Mouse (Mus musculus) c-Kit-negative CD71-positive TER-119-positive erythroid progenitor cells, embryonic 14.5 days (primary cell): Measurements from ENCODE around the gene Aph1b.

Experiments
- DNase-seq: peaks from one replicate; pipeline ENCODE4 v3.0.0-alpha.2; 2013; ENCODE audit warnings: low read depth, low spot score

The Aph1b gene

DNA sequence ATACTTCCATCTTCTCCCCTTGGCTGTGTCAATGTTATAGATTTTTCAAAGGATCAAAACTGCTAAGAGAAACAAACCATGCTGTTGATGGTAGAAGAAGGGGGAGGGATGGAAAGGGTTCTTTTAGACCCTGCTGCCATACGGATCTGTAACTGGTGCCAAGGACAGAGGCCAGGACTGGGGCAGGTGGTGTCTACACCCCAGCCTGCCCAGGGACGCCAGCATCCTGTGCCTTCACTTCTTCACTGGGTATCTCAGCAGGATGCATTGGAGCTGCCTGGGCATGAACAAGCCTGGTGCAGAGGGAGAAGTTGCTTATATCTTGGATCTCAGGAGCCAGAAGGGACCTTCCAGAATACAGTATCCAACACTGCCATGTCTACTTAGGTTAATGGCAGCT is 50.8 kb downstream of the Aph1b start:
- DNase-seq = no peak

DNA sequence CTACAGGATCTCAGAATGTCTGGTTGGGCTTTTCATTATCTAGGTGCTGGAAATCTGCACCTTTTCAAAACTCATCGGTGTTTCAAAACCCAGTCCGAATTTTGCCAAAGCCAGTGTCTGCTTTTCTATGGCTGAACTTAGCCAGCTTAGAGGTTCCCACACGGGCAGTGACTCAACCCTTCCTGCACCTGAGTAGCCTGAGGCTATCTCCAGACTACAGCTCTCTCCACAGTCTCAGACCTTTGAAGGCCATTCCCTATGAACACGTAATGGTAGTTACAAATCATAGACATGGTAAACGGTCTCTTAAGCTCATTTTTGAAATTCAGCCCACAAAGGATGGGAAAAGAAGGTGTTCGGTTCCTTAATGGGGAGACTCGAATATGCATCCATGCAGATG is 55.8 kb downstream of the Aph1b start:
- no peak for DNase-seq

DNA sequence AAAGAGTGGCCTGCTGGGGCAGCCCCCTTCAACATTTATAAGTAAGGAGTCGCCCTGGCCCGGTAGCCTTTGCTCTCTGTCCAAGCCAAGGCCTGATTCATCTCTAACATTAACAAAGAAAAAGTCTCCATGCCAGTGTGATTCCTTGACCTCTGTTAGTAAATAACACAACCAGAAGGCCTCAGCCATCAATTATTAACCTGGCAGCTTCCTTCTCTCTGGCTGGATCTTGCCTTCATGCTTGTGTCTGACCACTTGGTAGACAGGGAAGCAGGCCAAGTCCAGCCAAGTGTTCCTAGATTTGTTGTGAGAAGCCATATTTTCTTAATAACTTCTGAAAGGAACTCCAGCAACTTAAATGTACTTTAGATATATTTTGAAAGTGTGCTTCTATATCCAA is 58.7 kb downstream of the Aph1b start:
- no peak for DNase-seq

DNA sequence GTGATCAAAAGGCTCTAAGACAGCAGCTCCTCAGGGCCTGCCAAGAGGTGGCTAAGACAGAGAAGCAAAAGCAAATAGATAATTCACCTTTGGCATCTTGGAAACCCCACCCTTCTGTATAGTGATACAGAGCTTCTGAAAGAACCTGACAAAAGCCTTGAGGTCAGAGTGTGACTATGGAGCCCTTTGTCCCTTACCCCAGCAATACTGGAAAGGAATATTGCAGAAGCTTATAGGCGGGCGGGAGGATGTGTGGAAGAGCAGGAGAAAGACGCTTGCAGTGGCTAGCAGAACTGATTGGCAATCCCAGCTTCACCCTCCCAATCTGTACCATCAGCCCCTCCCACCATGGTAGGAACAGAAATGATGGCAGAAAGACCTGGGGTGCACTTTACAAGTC is 59.3 kb downstream of the Aph1b start:
- no peak for DNase-seq

DNA sequence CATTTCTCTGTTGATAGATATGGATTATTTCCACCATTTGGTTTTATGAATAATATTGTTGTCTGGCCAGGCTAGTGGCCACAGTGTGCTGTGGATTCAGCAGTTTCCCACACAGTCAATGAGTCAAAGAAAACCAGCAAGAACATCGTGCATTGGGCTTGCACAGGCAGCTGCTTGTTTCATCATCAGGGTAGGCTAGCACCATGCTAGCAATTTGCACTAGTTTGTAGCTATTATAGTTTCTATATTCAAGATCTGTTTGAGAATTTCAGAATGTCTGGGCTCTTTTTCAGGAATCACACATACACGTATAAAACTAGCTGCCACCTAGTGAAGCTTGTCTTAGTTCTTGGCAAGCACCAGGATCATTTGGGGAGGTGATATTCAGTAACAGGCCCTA is 60.2 kb downstream of the Aph1b start:
- DNase-seq = no peak

DNA sequence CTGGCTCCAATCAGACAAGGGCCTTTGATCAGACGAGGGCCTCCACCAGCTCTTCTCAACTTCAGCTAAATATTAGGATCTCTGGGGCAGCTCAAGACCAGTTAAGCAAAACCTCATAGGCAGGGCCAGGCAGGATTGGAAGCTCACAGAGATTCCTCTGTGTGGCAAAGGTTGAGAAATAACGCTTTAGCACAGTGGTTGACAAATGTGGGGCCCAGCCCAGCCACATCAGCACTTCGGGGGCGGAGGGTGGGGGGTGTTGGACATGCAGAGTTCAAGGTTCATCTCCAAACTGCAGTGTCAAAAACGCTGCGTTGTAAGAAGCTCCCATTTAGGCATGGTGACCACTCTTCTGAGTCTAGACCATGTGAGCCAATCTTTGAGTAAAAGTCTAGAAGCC is 60.7 kb downstream of the Aph1b start:
- DNase-seq = no peak

DNA sequence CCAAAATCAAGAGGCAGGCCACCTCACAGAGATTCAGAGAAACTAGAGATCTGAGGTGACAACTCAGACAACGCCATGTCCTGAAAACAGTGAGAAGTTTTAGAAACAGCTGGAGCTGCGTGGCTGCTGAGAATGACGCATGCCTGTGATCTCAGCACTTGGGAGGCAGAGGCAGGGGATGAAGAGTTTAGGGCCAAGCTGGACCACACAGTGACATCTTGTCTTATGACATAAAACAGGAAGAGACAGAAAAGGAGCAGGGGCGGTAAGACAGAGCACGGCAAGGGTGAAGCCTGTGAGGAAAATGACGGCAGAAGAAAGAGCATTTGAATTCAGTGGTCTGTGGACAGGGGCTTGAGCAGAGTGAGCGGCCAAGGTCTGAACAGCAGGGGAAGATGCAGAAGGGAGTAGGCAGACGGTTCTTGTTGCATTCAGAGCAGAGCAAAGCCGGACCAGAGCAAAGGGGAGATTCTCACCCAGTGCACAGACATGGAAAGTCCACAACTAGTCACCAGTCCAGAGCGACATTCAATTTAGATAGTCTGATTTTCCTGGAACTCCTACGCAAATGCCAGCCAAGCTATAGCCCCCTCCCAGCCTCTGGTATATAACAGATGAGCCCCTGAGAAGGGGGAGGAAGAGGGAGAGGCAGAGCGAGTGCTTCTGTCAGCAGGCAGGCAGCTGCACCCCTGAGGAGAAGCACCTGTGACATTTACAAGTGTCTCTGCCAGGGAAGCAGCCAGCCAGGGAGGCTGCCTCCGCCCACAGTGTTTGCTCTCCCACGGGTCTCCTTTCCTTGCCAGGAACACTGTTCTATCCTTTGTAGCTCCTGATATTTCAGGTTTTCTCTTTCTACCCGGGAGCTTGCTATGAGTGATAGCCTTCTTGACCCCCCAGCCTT is 62.2 kb downstream of the Aph1b start:
- DNase-seq = no peak

DNA sequence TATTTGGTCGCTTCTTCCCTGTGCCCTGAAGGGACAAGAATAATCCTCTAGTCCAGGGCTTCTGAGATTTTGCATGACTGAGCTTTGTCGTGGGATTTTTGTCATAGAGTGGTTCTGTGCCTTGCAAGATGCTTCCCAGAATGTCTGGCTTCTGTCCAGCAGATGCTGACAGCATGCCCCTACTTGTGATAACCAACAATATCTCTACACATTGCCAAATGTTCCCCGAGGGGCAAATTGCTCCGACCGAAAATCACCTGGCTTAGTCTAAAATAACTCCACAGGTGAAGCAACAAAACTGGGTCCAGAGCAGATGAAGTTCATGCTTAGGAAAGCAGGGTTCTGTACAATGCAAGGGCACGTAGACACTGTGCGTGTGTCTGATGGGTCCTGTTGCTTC is 64.0 kb downstream of the Aph1b start:
- DNase-seq = no peak

DNA sequence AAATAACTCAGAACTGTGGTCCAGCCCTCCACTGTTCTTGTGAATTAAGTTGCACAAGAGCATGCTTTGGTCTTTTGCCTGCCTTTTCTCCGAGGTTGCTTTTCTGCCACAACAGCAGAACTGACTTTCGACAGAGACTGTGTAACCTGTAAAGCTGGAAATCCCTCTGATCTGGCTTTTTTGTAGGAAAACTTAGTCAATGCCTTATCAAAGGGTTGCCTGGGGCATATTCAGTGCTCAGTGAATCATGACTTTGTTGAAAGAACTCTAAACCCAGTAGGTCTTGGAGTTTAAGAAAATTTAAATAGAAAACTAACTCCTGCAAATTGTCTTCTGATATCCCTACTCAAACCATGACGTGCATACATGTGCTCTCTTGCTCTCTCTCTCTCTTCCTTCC is 64.7 kb downstream of the Aph1b start:
- DNase-seq = no peak

DNA sequence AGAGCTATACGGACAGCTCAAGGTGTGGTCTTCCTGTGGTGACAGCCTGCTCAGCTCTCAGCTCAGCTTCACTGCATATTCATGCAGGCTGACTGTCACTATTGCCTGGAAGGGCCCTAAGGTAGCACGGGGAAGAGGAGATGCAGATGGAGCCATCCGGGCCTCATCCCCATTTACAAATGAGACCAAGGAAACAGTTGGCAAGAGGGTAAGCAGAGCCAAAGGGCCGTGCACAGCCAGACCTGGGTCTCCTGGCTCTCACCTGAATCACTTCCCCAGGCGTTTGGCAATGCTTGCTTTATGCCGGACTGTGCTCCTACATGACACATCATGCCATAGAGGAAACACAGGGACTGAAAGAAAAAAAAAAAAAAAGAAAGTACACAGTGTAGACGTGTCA is 68.0 kb downstream of the Aph1b start:
- no peak for DNase-seq

DNA sequence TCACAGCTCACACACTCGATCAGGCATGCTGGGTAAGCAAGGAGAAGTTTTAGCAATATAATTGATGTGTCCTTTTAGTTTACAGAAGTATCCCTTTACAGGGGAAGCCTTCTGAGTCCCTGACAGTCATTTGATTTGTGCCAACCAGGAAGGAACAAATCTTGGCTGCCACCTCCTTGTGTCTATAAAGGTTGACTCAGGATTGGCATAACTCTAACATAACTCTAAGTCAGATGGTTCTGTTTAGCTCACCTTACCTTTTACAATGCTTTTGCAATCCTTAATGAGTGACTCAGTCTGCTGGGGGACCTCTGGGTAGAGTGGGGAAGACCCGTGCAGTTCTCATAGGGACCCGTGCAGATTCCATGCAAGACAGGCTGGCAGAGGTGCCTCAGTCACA is 69.7 kb downstream of the Aph1b start:
- no peak for DNase-seq
